Mouse (Mus musculus): ENCODE results near the gene Dtx4.

DNA sequence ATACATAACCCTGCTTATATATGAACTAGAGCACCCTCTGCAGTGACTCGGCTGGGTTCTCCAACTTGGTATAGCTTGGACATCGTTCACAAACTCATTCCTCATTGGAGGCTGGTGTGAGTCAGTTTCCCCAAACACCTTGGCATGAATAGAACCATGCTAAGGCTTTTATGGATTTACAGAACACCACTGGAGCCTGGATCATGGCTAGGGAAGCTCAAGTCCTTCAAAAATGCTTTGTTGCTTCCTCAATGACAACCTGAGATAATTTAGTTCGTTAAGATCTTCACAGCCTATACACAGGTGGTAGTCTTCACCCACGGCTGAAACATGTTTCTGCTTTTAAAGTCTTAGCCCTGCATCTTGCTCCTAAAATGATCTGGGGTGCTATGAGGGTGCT is 41.7 kb downstream of the Dtx4 start:
- TF ChIP-seq CTCF (IDR thresholded peaks at IDR 0.05; ENCODE audit: control insufficient read depth, insufficient read depth, insufficient read length) (no peak), MYOG (IDR thresholded peaks at IDR 0.05; ENCODE audit: control insufficient read depth, extremely low read depth, insufficient read length) (no peak)
